Mouse (Mus musculus) ES-Bruce4 (cell line): Measurements from ENCODE around the gene Rhobtb1. TPM values are rescaled to one million over a fixed set of nuclear protein-coding genes. Genes with fewer than 3 reads are reported as not detected.

Experiments
- H3K27ac ChIP-seq: 2 replicates; pipeline ENCODE4 v1.5.1; 2012; ENCODE audit warnings: low read length, inconsistent platforms; ENCODE audit not compliant: insufficient read depth
- H3K27me3 ChIP-seq: 2 replicates; pipeline ENCODE4 v1.6.1; 2012; ENCODE audit warnings: mild to moderate bottlenecking, low read length, inconsistent platforms; ENCODE audit not compliant: control insufficient read depth, poor library complexity, insufficient read depth, severe bottlenecking
- H3K36me3 ChIP-seq: 2 replicates; pipeline ENCODE4 v1.6.1; 2012; ENCODE audit warnings: inconsistent platforms, mild to moderate bottlenecking, low read length, moderate library complexity; ENCODE audit not compliant: control insufficient read depth, poor library complexity, insufficient read depth, severe bottlenecking
- H3K4me1 ChIP-seq: one replicate; pipeline ENCODE4 v1.8.1; 2011; ENCODE audit warnings: low read length; ENCODE audit not compliant: control insufficient read depth, insufficient read depth
- H3K4me3 ChIP-seq: 2 replicates; pipeline ENCODE4 v1.5.1; 2011; ENCODE audit warnings: low read depth, mild to moderate bottlenecking, low read length
- H3K9ac ChIP-seq: 2 replicates; pipeline ENCODE4 v1.6.1; 2012; ENCODE audit warnings: low read depth, mild to moderate bottlenecking, inconsistent platforms; ENCODE audit not compliant: poor library complexity, severe bottlenecking
- H3K9me3 ChIP-seq: replicated peaks from 2 replicates; pipeline ENCODE4 v1.6.1; 2012; ENCODE audit warnings: mild to moderate bottlenecking, low read length, inconsistent platforms; ENCODE audit not compliant: control insufficient read depth, poor library complexity, insufficient read depth, severe bottlenecking
- CTCF ChIP-seq: IDR thresholded peaks from one replicate; pipeline ENCODE4 v1.8.1; 2011; ENCODE audit warnings: low read depth, low read length
- EP300 ChIP-seq: IDR thresholded peaks from 2 replicates; pipeline ENCODE4 v1.6.1; 2011; ENCODE audit warnings: low read depth, low read length; ENCODE audit not compliant: insufficient read depth
- POLR2A ChIP-seq: IDR thresholded peaks from one replicate; pipeline ENCODE4 v1.8.1; 2011; ENCODE audit warnings: low read length; ENCODE audit not compliant: insufficient read depth
- polyA plus RNA-seq: library from polyadenylated mRNA; stranded (reverse); fragments of >200 nt; gene quantifications from 2 replicates; pipeline ENCODE4 v1.2.4, GENCODE M21; 2011; ENCODE audit warnings: low read depth; ENCODE audit not compliant: missing spikeins, insufficient read depth, insufficient read length

Rhobtb1 gene
- polyA plus RNA-seq, 1 experiment = 2.9 TPM

DNA sequence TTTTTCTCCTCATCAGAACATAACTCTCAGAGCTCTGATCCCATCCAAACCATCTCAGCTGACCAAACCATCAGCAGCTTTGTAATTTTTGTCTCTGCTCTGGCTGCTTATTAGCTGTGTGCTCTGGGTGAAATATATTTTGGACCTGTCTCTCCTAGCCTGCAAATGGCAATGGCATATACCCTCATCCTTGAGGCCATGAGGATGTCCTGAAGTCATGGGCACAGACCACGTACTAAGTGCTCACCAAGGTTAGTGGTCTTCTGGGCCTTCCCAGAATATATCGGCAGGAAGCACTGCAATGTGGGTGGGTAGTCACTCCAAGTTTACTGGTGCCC is 68.0 kb downstream of the Rhobtb1 start:
- Histone ChIP-seq H3K27me3 (0 out of 2 replicates have a peak, but pooled peaks cover 2% of the 10 kb centered on the region), H3K9me3 (no peaks in the 10 kb centered on the region), H3K9ac (no peak overlapping the region), H3K4me3 (no peak overlapping the region), H3K36me3 (no peaks in the 10 kb centered on the region), H3K27ac (no peak overlapping the region), H3K4me1 (no peaks in the 10 kb centered on the region)
- no peak for TF ChIP-seq POLR2A
- TF ChIP-seq EP300 = no peak
- no peak for TF ChIP-seq CTCF

DNA sequence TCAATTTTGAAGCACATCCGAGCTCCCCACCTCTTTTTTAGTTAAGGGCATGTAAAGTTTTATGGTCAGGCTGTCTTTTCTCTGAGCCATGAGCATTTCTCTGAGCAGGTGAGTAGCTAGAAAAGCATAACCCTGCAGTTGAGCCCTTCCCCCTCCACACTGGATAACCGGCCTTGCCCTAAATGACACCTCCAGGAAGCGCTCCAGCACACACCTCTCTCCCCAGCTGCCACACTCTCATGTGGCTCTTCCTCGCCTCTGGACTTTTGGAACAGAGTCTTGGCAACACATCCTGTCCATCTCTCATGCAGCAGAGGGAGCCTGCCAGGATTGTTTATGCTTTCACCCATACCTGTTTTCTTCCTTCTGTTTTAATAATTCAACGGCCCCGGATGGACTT is 69.1 kb downstream of the Rhobtb1 start:
- H3K9ac ChIP-seq = no peak overlapping the region
- no peak for TF ChIP-seq EP300
- no peak overlapping the region for H3K27ac ChIP-seq
- H3K4me3 ChIP-seq = no peak overlapping the region
- no peaks in the 10 kb centered on the region for H3K4me1 ChIP-seq
- H3K27me3 ChIP-seq = no peaks in the 10 kb centered on the region
- H3K9me3 ChIP-seq = no peaks in the 10 kb centered on the region
- H3K36me3 ChIP-seq = no peaks in the 10 kb centered on the region

GRCm38 (mm10) chr10:69221148-69221547 is 69.9 kb downstream of the Rhobtb1 start:
- H3K4me3 ChIP-seq = no peak overlapping the region
- TF ChIP-seq POLR2A (no peak), EP300 (no peak), CTCF (no peak)
- H3K36me3 ChIP-seq = no peaks in the 10 kb centered on the region
- H3K4me1 ChIP-seq = no peaks in the 10 kb centered on the region
- H3K9ac ChIP-seq = no peak overlapping the region
- no peaks in the 10 kb centered on the region; the same call in 1 of the 2 replicates for H3K27me3 ChIP-seq
- H3K27ac ChIP-seq = no peak overlapping the region
- no peaks in the 10 kb centered on the region for H3K9me3 ChIP-seq

GRCm38 (mm10) chr10:69221955-69222354 is 70.7 kb downstream of the Rhobtb1 start:
- H3K9me3 ChIP-seq = no peaks in the 10 kb centered on the region

DNA sequence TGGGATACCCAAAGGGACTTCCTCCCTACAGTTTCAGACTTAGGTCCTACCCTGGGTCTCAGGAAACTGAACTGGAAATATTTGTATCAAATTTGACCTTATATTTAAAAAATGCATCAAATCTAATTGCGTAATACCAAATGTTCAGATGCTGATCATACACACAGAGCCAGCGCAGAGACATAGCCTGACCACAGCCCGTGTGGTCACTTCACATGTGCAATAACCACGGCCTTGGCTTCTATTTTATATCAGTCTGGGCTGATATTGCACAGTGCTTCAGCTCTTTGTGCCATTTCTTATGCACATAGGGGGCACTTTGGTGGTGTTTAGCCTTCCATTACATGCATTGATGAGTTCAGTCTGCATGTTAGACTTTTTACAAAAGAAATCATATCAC is 72.0 kb downstream of the Rhobtb1 start:
- no peaks in the 10 kb centered on the region for H3K4me1 ChIP-seq
- H3K4me3 ChIP-seq = no peak overlapping the region
- TF ChIP-seq POLR2A (no peak), CTCF (no peak), EP300 (no peak)
- no peak overlapping the region for H3K27ac ChIP-seq
- H3K9me3 ChIP-seq = no peaks in the 10 kb centered on the region
- no peaks in the 10 kb centered on the region for H3K36me3 ChIP-seq
- no peaks in the 10 kb centered on the region; the same call in 1 of the 2 replicates for H3K27me3 ChIP-seq
- H3K9ac ChIP-seq = no peak overlapping the region

More at GRCm38 (mm10) chr10:69221955-69222354, 70.7 kb downstream of the Rhobtb1 start:
- H3K4me3 ChIP-seq = no peak overlapping the region
- H3K4me1 ChIP-seq = no peaks in the 10 kb centered on the region
- no peak for TF ChIP-seq EP300
- H3K36me3 ChIP-seq = no peaks in the 10 kb centered on the region
- no peaks in the 10 kb centered on the region; the same call in 1 of the 2 replicates for H3K27me3 ChIP-seq
- H3K27ac ChIP-seq = no peak overlapping the region
- H3K9ac ChIP-seq = no peak overlapping the region

- Histone ChIP-seq H3K36me3 (no peaks in the 10 kb centered on the region), H3K4me1 (no peaks in the 10 kb centered on the region), H3K9me3 (no peaks in the 10 kb centered on the region), H3K27me3 (no peaks in the 10 kb centered on the region; the same call in 1 of the 2 replicates), H3K4me3 (no peak overlapping the region), H3K27ac (no peak overlapping the region), H3K9ac (no peak overlapping the region)
- TF ChIP-seq POLR2A (no peak), EP300 (no peak)
These were observed 73.0 kb downstream of the Rhobtb1 start for GRCm38 (mm10) chr10:69224276-69224675.

DNA sequence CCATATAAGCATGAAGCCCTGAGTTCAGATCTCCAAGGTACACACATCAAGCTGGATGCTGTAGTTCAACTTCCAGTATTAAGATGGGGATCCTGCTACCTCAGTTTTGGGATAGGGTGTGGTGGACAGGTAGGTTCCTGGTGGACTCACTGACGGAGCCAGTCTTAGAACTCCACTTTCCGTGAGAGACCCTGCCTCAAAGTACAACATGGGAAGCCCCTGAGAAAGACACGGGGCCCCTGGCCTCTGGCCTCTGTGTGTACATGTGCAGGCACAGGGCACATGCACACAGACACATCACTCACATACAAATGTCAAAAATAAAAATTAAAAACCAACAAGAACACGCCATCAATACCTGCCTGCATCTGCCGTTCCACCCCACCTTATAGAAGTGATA is 74.2 kb downstream of the Rhobtb1 start:
- H3K27ac ChIP-seq = no peak overlapping the region
- no peak overlapping the region for H3K9ac ChIP-seq
- no peaks in the 10 kb centered on the region; the same call in 1 of the 2 replicates for H3K27me3 ChIP-seq
- TF ChIP-seq CTCF (no peak), EP300 (no peak), POLR2A (no peak)
- H3K36me3 ChIP-seq = no peaks in the 10 kb centered on the region
- no peaks in the 10 kb centered on the region for H3K9me3 ChIP-seq
- no peak overlapping the region for H3K4me3 ChIP-seq
- H3K4me1 ChIP-seq = no peaks in the 10 kb centered on the region
